Mouse (Mus musculus): ENCODE measurements around the gene Aoc1.

The Aoc1 gene

DNA sequence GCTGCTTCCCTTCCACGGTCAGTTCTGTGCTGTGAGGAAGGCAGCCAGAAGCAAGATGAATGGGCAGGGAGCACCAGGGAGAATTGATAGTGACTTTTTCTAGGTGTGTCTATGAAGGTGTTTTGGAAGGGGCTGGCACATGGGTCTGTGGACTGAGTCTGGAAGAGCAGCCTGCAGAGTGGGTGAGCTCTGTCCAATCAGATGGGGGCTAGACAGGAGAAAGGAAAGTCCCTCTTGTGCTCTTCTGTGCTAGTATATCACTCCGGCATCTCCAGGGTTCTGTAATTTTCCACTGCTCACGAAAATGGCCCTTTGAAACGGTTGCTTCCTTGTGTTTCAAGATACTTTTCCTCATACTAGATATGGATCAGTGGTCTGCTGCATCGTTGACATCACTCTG, at the start of gene Aoc1:
TSS of gene Aoc1 (plus strand) at position 301 of the 400 bp plus-strand sequence.
- no peak for DNase-seq

DNA sequence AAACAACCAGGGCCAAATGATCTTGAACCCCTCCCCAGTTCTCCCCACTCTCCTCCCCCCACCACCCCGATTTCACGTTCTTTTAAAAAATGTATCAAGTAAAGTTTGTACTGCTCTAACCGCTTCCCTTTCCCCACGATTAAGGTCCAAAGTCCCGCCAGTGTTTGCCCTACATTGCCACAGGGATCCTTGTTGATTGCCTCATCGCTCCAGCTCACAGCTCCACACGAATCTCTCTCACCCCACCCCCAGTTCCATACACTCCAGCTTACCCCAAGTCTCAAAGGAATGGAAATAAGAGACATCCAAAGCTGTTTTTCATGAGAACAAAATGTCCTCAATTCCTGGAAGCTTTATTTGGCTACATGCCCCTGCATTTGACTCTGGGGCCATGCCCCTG, 47.7 kb upstream of the Aoc1 start:
- DNase-seq: no peak

DNA sequence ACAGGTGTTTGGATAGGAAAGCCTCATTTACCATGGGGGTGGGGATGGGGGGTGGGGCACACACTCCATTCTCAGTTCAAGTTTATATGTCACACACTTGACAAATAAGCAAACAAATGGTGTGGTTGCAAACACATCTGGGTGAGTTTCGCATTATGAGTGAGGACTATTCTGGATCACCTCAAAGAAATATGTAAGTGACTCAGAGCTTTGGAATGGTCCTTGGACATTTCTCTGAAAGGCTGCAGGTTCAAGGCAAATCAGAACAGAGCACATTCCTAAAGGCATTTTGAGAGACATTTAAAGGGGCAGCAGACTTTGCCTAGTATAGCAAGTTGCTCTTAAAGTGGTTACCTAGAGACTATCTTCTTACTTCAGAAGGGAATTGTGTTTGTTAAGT, 43.7 kb upstream of the Aoc1 start:
- DNase-seq: no peak

DNA sequence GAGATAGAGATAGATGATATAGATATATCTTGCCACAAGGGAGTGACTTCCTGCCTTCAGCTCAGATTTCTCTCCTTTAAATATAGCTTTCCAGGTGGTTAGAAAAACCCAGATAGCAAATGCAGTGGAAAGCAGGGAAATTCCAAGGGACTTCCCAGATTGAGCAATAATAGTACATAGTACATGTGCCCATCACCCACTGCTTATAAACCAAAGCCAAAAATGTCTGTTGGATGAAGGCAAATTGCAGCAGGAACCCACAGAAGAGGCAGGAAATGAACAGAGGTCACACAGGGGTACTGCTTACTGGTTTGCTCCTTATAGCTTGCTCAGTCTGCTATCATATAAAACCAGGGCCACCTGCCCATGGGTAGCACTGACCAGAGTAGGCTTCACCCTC, 43.0 kb upstream of the Aoc1 start:
- DNase-seq: no peak

DNA sequence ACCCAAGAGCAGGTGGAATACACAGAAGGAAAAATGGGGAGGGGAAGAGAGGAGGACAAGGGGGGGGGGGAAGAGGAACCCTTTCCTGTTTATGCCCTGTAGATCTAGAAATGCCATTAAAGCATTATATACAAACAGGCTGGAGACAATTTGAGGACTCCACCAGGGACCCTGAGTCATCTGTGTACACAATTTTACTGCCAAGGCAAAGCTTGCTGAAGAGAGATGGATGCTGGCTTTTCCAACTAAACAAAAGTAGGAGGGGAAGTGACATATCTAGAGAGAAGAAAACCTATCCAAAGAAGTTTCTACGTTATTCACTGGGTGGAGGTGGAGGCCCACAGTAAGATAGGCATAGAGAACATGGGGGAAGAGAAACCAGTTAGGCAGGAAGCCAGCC, 42.5 kb upstream of the Aoc1 start:
- DNase-seq: no peak

DNA sequence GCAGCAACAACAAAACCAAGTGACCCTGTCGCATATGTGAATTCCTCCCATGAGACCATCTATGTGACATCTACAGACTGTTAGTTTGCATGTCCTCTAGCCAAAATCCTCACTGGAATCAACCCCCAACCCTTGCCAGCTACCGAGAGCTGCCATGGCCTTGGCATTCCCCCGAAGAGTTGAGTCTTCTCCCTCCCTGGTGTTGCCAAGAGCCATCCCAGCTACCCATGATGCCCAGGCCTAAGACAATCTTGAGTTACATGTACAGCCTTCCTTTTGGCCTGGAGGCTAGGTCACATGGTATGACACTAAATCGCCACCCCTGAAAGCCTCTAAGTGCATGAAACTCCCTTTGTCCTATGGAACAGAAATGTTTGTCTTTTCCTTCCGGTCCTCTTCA, 41.6 kb upstream of the Aoc1 start:
- DNase-seq: no peak

DNA sequence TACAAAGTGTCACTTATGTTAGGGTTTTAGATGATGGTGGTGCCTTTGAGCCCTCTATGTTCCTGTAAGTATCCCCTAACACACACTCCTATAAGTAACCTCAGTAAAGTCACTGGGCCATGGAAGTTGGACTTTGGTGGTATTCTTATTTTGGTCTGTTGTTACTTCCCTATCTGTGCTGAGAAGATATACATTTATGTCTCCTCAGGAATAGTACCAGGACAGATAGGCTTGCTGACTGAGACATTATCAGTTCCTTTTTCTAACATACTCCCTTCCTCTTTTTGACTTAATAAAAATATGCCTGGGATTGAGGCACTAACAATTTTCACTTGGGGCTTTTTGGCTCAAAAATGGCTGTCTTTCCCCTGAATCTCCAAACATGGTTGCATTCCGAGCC, 40.3 kb upstream of the Aoc1 start:
- no peak for DNase-seq

DNA sequence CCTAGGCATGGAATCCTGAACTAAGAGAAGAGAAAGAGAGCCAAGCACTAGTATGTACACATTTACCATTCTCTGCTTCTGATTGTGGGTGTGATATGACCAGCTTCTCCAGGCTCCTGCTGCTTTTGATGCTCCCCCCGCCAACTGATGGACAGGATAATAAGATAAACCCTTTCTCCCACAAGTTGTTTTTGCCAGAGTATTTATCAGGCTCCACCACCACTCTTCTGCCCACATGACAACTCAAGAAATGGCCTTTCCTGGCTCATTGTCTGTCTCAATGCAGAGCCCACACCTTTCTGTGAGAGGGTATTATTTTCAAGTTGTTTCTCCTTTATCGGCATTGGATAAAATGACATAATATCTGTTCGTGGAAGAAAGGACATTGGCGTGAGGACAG, 39.2 kb upstream of the Aoc1 start:
- no peak for DNase-seq

DNA sequence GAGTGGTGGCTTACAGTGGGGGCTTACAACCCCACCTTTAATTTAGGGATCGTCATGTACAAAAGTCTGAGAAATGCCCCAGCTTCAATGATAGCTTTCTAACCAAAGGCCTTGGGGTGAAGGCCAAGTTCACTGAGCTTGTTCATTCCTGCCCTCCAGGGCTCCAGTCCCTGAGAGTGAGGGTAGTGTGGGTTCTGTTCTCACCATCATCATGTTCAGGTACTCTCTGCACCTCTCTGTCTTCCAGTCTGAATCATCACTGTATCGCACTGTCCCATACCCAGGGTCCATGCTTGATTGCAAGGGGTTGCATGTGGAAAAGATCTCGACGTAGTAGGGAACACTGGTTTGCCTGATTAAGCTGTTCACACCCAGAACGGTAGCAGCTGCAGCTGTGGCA, 37.5 kb upstream of the Aoc1 start:
- no peak for DNase-seq

DNA sequence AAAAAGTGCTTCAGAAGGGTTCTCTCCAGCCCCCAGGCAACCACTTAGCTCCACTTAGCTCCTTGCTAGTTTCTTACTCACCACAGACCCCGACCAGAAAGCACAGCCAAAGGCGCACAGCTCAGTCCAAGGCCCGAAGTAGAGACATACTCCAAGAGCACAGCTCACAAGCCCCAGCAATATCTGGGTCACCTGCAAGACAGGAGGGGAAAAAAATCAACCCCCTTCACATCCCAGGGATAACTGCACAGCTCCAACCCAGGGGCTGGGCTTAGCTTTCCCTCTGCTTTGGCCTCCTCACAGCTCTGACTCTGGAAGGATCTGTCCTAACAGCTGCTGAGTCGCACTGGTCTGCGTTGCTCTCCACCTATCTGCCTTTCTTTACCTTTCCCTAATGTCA, 36.5 kb upstream of the Aoc1 start:
- DNase-seq: no peak

DNA sequence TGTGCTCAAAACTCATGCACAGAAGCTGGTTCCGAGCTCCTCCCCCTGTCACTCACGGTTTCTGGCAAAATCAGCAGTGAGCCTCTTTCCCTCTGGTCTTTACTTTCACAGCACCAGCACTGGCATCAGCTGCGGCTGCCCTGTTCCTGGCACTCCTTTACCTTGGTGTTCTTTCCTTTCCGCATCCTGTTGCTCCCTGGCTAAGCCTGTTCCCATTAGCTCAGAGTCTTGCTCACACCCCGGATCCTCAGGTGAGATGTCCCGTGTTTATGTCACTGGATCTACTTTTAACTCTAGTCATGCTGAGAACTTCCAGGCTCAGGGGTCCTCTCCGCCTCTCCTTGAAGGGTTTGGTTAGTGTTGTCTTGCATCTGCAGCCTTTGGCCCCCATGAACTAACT, 35.2 kb upstream of the Aoc1 start:
- DNase-seq: no peak

DNA sequence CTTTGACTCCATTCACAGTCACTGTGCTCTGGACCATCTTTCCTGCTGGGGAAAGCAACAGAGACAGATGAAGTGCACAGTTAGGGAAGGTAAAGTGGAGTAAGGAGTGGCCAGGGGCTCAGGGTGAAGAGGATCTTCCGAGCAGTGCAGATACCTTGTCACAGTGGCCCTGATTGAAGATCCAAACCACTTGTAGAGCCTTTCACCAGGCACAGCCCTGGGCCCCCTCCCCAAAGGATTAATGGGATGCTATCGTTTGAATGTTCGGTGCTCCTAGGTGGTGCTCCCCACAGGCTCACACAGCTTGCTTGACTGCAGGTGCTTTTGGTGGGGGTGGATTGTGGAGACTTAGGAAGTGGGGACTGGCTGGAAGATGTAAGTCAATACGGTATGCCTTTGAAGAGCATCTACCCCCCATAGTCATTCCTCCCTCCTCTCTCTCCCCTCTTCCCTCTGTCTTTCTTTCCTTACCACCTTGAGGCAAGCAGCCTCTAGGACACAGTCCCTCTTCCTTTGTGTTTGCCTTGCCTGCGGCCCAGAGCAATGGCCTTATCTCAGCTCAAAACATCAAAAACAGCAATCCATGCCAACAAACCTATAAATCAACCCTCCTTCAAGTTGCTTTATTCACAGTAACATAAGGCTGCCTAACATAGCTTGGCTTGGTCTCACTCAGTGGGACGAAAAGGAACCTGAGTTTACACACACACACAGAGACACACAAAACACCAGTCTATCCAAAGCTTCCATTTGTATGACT, 34.2 kb upstream of the Aoc1 start:
- no peak for DNase-seq

DNA sequence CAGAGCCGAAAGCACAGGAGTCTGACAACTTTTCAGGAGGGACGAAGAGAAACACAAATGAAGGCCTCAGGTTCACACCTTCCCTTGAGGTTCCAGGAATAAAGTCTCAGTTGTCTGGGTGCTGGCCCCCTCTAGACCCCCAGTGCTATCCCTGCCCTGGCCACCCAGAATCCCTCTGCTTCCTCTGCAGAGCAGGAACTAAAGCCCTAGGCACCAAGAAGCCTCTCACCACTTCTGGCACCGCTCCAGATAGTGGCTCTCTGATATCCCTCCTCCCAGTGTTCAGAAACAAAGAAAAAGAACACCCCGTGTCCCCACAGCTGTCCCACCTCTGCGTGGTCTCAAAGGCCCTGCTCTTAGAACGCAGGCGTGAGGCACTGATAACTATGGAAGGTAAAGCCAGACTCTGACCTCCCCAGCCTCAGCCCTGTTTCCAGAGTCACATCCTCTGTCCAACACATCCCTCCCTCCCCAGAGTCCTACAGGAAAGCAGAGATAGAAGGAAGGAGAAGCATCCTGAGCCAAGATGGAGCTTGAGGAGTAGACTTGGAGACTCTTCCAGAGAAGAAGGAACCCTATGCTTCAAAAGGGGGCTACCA, 32.2 kb upstream of the Aoc1 start, which contains the start of gene Tmem176a:
TSS of gene Tmem176a (plus strand) at position 549 of the 599 bp plus-strand sequence.
- peak; percentile 84 for DNase-seq

DNA sequence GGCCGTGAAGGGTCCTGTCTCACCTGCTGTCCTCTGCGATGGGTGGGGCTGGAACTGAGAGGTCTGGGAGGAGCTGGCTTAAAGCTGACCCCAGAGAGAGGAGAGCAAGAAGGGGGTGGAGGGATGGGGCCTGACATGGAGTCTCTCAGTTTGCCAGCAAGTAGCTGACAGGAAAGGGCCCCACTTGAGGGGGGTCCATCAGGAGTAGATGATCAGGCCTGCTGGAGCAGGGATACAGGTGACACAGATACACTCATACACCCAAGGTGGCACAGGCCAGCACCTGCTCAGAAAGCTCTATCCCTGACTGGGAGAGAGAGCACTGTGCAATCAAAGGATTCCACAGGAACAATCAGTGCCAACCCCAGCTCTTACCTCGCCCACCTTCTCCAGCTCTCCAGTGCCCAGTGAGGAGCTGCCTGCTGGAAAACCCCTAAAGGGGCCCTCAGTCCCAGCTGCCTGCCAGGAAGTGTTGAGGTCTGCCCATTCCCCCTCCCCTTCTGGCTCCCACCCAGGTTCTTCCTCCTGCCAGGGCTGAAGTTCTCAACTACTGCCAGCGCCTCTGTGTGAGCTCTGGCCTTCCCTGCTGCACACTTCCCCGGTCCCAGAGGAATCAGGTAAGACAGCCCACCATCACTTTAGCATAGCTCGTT, 31.6 kb upstream of the Aoc1 start, which contains the start of gene Tmem176b:
TSS of gene Tmem176b (minus strand) at position 524 of the 653 bp plus-strand sequence.
- DNase-seq: peak; percentile 98

DNA sequence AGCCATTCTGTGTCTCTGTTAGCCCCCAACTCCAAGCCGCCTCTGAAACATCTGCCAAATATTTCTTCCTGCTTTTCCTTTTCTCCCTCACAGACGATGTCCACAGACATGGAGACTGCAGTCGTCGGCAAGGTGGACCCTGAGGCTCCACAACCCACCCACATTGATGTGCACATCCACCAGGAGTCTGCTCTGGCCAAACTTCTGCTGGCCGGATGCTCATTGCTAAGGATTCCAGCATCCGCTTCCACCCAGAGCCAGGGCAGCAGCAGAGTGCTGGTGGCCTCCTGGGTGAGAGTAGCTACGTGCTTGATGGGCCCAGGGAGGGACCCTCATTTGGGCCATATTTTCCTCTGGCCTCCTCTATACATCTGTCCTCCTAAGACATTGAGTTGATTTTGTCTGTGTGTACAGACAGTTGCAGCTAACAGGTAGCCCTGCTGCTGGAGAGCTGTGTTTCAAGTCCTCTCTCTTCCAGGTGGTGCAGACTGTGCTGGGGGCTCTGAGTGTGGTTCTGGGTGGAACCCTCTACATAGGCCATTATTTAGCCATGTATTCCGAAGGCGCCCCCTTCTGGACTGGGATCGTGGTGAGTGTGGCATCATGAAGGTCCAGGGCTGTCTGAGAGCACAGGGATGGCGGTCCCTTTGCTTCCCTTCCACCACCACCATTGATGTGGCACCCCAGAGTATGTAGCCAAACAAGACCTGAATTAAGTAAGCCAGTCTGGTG, 30.4 kb upstream of the Aoc1 start:
- DNase-seq: peak; percentile 48

DNA sequence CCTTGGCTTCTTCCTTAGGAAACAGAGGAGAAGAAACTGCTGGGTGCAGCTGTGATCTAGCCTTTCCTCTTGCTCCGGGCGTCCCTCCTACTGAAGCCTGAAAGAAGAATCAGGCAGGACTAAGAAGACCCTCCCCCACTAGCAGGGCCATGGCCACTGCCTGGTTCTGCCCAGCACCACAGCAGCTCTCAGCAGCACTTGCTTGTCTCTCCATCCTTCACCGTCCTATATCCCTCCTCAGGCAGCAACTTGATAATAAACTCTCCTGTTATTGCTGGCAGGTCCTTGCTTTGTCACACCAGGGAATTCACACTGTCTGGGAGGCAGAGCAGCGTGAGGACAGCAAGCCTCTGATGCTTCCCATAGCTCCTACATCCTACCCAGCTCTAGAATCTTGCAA, 27.6 kb upstream of the Aoc1 start:
- DNase-seq: no peak

DNA sequence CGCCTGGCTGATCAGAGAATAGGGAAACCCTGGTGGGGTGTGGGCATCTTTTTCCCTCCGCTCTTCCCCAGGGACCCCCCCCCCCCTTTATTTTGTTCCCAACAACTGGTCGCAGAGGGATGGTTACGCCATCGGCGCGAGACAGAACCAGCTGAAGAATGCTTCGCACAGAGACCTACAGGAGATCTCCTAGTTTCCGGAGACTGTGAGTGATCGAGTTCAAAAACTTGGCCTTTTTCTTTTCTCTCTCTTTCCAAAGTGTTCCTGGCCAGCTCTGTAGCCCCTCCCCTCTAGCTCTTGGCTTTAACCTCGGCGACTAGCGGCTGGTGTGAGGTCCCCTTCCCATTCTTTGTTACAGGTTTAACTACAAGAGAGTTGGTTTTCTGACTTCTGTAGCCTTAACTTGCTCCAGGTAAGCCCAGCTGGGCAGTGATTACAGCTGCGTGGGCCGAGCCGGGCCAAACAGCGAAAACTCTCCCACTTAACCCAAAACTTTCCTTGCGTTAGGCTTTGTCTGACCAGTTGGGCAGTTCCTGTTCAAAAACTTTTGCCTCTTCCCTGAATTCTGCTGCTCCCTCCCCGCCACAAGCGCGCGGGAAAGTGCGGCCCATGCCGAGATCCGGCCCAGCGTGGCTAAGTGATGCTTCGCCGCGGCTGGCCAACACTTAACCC, 20.7 kb upstream of the Aoc1 start:
- peak; percentile 64 for DNase-seq

DNA sequence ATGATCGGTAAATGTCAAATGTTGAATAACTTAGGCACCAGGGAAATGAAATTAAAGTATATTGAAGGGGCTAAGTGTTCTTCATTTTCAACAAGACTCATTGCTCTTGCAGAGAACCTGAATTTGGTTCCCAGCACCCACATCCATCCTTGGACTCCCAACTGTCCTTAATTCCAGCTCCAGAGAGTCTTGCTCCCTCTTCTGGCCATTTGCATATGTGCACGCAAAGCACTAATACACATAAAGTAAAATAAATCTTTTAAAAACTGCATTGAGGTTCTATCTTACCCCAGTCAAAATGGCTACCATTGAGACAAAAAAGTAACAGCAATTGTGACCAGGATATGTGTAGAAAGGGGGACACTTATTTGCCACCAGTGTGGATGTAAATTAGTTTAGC, 18.5 kb upstream of the Aoc1 start:
- no peak for DNase-seq

DNA sequence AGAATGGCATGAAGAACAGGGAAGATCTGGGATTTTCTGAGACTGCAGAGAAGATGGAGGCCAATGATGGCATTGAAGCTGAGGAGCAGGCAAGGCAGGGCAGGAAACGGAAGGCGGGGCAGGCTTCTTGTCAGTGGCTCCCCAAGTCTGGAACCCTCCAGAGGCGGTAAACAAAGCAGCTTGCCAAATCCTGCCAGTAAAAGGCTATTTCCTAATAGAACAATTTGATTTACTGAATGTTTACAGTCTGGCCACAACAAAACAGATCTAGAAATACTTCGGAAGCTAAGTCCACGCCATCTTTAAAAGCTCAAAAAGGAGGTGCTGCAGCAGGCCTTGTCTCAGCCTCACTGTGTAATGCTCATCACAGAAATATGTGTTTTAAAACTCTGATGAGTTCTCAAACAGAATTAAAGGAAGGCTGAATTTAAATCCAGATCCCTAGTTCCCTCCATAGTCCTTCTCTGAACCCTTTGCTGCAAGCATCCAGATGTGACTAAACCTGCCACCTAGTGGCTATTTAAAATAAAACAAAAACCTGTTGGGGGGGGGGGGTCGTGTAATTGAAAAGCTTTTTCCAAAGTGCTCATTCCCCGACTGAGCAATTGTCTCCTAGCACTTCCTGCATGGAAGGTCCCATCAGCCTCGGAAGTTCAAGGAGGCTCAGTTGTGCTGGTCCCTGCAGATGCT, 14.9 kb upstream of the Aoc1 start:
- no peak for DNase-seq

DNA sequence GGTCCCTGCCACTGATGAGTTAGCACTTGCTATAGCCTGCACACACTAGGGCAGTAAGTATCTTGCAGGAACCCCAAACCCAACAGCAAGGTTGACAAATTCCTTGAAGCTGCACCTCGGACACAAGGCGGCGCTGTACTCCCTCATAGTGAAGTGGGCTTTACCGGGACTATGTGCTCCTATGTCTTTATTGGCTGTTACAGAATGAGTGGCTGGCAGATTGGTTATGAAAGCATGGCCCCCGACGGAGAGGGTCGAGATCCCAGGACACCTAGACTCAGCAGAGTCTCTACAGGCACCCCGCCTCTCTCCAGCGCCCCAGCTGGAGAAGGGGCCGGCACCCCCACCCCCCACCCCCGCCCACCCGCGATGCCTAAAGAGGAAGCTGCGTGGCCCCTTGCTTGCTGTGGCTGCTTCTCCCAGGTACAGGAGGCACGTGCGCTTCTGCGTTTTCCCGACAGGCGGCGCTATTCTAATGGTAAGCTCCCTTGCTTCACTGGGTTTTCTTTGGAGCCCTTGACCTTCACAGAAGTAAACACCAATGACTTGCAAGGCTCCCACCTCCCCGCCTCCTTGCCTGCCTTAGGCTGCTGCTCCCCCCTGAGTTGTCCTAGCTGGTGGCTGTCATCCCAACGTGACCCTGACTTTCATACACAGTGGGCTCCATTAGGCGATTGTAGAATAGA, 12.4 kb upstream of the Aoc1 start:
- peak; percentile 80 for DNase-seq

DNA sequence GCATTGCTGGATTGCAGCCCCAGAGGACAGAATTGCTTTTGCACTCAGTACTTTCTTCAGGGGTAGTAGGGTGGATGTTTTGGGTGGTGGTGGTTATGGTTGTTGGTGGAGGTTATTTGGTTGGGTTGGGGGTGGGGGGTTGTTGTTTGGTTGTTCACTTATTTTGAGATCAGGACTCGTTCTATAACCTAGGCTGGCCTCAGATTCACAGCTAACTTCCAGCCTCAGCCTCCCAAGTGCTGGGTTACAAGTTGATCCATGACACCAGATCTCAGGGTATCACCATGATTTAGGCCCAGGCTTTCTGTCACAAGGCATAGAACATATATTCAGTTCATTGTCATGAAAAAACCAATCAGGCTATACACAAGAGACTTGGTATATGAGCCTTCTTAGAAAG, 11.8 kb upstream of the Aoc1 start:
- no peak for DNase-seq
